Mouse (Mus musculus) thymus, postnatal 10 days (tissue): ENCODE data around the gene BC030867.

Experiments used
- DNase-seq, 2 experiments: peaks; one replicate each; pipeline ENCODE4 v3.0.0; 2021; ENCODE audit warnings: low spot score in 2 of 2

Gene BC030867

GRCm38 (mm10) chr11:102221243-102221953, 27.3 kb upstream of the BC030867 start:
- DNase-seq = no peak

- DNase-seq = no peak
These were observed 26.7 kb upstream of the BC030867 start for GRCm38 (mm10) chr11:102221954-102222351.

- DNase-seq = peak; percentile 77 to 88
These were observed 25.5 kb upstream of the BC030867 start for GRCm38 (mm10) chr11:102223166-102223565.

GRCm38 (mm10) chr11:102224686-102225085, 24.0 kb upstream of the BC030867 start:
- no peak for DNase-seq

GRCm38 (mm10) chr11:102225221-102225620, 23.5 kb upstream of the BC030867 start:
- no peak for DNase-seq

GRCm38 (mm10) chr11:102226067-102226978, 22.4 kb upstream of the BC030867 start:
- DNase-seq = no peak

GRCm38 (mm10) chr11:102227270-102228190, 21.2 kb upstream of the BC030867 start:
- no peak for DNase-seq

- DNase-seq = no peak
These were observed 20.5 kb upstream of the BC030867 start for GRCm38 (mm10) chr11:102228191-102228545.

GRCm38 (mm10) chr11:102228646-102229268, 19.9 kb upstream of the BC030867 start:
- no peak for DNase-seq

- peak; percentile 30 to 33 for DNase-seq
These were observed 19.2 kb upstream of the BC030867 start for GRCm38 (mm10) chr11:102229331-102229953.

- peak; percentile 96 to 97 for DNase-seq
These were observed 18.5 kb upstream of the BC030867 start, which contains the start of gene Hdac5 for GRCm38 (mm10) chr11:102230006-102230741. TSS of gene Hdac5 (minus strand) at chr11:102230166.

- no peak for DNase-seq
These were observed 12.7 kb upstream of the BC030867 start for GRCm38 (mm10) chr11:102236022-102236421.

- DNase-seq = no peak
These were observed 8.0 kb upstream of the BC030867 start for GRCm38 (mm10) chr11:102240636-102241035.

- DNase-seq = no peak
These were observed 7.4 kb upstream of the BC030867 start for GRCm38 (mm10) chr11:102241246-102241645.

- DNase-seq = no peak
These were observed 6.8 kb upstream of the BC030867 start for GRCm38 (mm10) chr11:102241874-102242273.

- no peak for DNase-seq
These were observed 3.7 kb upstream of the BC030867 start for GRCm38 (mm10) chr11:102244926-102245449.

GRCm38 (mm10) chr11:102245581-102246272, 3.0 kb upstream of the BC030867 start:
- DNase-seq = no peak

GRCm38 (mm10) chr11:102246273-102246635, 2.4 kb upstream of the BC030867 start:
- no peak for DNase-seq

GRCm38 (mm10) chr11:102246871-102247270, 1.8 kb upstream of the BC030867 start:
- DNase-seq = no peak
